Mouse (Mus musculus) adipocyte (in vitro differentiated cells): ENCODE measurements around the gene Rprd2.

Source experiments
- DNase-seq: peaks from one replicate; pipeline ENCODE4 v3.0.0-alpha.2; 2016; ENCODE audit warnings: low spot score

Rprd2 gene

GRCm38 (mm10) chr3:95735071-95735670, 83.5 kb downstream of the Rprd2 start:
- DNase-seq = no peak

- DNase-seq = peak; percentile 29
These were observed 84.5 kb downstream of the Rprd2 start for GRCm38 (mm10) chr3:95734092-95734702.

GRCm38 (mm10) chr3:95732744-95733521, 85.7 kb downstream of the Rprd2 start:
- peak; percentile 90 for DNase-seq

GRCm38 (mm10) chr3:95732297-95732696, 86.4 kb downstream of the Rprd2 start:
- DNase-seq = no peak

- peak; percentile 57 for DNase-seq
These were observed 86.9 kb downstream of the Rprd2 start for GRCm38 (mm10) chr3:95731802-95732201.

GRCm38 (mm10) chr3:95730431-95730830, 88.2 kb downstream of the Rprd2 start:
- no peak for DNase-seq

- DNase-seq = no peak
These were observed 89.8 kb downstream of the Rprd2 start for GRCm38 (mm10) chr3:95728906-95729305.

- DNase-seq = peak; percentile 56
These were observed 91.8 kb downstream of the Rprd2 start for GRCm38 (mm10) chr3:95726696-95727358.

GRCm38 (mm10) chr3:95725863-95726262, 92.8 kb downstream of the Rprd2 start:
- DNase-seq = no peak

- no peak for DNase-seq
These were observed 96.3 kb downstream of the Rprd2 start for GRCm38 (mm10) chr3:95722386-95722785.

- DNase-seq = no peak
These were observed 100.5 kb downstream of the Rprd2 start for GRCm38 (mm10) chr3:95718153-95718552.

GRCm38 (mm10) chr3:95716075-95716474, 102.6 kb downstream of the Rprd2 start:
- no peak for DNase-seq
